Mouse (Mus musculus): ENCODE data around the gene Gm3417.
"Not testable (repeated sequence)": the region's sequence is repeated elsewhere in the genome, so short reads cannot be mapped to it uniquely, and the experiment has no call there.

Gm3417 gene

DNA sequence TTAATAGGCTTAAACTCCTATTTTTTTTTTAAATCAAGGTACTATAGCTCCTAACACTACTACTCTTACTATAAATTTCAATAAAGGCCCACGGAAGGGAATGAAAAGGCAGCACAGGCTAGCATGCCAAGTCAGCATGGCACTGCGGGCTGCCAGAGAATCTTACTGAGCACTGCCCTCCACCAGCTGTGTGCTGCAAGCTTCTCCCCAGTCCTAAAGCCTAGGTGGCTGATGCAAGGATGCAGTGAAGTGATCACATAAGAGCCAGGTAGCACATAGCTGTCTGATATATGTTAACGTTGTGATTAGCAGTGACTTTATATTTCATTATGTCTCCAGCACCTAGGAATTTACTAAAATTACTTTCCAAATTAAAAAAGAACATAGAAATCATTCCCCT is 18.6 kb downstream of the Gm3417 start:
- no peak for DNase-seq (ENCODE audit: extremely low read depth, low read depth, low spot score)

DNA sequence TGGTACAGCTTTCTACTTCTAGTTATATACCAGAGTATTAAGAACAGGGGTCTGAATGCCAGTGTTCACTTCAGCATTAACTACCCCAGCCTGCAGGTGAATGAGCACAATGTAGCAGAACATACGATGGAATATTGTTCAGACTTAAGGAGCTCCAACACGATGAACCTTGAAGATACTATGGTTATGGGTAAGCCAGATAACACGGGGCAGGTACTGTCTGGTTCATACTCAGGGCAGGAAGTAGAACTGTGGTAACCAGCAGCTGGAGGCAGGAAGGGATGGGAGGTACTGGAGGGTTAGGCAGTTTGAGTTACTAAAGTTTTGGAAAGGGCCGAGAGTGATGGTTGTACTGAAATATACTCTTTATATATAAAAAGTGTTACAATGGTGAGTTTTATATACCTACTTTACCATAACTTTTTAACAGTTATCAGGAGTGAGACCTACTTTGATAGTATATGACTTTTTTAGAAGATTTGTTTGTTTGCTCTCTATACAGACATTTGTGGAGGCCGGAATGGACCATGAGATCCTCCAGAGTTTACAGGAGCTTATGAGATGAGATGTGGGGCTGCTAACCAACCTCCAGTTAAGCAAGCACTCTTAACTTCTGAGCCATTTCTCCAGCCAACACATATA is 19.8 kb downstream of the Gm3417 start:
- no peak for DNase-seq (ENCODE audit: extremely low read depth, low read depth, low spot score)

DNA sequence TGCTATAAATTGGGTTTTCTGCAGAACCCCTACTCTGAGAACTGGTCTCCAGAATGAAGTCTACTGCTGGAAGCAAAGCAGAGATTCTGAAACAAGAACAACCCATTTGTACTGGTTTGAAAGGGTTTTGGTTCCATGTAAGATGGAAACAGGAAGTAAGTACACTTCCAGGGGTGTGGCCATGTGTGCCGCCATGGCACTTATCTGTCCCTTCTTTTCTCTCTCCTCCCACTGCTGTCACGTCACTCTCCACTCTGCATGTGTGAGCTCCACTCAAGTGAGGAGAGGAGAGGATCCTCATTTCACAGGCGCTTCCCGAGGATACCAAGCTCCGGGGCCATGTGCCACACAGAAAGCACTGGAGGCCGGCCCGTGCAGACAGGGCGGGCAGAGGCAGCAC is 25.1 kb downstream of the Gm3417 start:
- no peak for DNase-seq (ENCODE audit: extremely low read depth, low read depth, low spot score)

DNA sequence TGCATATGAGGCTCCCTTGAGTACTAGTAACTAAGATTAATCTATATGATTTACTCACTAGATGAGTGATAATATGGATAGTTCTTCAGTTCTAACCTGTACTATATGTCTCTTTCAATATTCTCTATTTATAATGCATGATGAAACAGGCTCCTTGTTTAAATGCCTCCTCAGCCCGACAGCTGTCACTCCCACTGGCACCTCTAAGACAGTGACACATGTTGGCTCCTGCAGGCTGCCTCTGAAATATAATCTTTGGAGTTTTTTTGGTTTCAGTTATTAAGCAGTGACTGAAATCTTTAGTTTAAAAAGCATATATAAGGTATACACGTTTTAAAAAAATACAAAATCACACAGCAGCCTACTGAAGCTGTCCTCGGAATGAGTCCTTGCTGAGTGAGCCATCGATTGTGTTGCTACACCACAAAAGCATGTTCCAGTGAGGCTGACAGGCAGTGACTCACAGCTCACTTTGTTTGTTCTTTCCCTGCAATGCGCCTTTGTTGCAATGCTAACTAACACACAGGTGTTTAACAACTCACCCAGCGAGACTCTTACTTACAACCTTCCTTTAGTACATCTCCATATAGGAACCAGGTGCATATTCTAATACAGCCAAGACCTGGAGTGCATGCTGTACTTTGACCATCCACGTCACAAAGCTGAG is 29.3 kb downstream of the Gm3417 start:
- no peak for DNase-seq (ENCODE audit: extremely low read depth, low read depth, low spot score)

DNA sequence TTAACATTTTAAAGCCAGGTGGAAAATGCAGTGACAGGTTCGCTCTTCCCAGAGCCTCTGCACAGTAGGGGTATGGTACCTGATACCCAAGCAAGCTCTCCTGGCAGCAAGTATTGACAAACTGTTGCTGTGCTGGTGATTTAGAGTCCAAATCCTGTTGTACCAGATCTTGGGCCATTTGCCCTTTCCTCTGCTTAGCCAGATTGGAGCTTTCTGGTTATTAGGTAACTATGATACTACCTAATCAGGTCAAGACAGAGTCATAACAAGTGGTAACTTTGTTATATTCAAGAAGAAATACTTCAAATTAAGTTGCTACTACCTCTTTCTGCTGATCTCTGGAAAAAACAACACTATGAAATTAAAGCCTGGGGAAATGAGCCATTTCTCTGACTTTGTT is 34.0 kb downstream of the Gm3417 start:
- no peak for DNase-seq (ENCODE audit: extremely low read depth, low read depth, low spot score)

DNA sequence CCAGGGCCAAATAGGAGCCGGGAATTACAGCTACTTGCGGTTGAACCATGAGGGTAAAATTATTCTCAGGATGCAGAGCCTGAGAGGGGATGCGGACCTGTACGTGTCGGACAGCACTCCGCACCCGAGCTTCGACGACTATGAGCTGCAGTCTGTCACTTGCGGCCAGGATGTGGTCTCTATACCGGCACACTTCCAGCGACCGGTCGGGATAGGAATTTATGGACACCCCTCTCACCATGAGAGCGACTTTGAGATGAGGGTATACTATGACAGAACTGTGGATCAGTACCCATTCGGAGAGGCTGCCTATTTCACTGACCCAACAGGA is 34.9 kb downstream of the Gm3417 start:
- DNase-seq (ENCODE audit: extremely low read depth, low read depth, low spot score) = no peak

DNA sequence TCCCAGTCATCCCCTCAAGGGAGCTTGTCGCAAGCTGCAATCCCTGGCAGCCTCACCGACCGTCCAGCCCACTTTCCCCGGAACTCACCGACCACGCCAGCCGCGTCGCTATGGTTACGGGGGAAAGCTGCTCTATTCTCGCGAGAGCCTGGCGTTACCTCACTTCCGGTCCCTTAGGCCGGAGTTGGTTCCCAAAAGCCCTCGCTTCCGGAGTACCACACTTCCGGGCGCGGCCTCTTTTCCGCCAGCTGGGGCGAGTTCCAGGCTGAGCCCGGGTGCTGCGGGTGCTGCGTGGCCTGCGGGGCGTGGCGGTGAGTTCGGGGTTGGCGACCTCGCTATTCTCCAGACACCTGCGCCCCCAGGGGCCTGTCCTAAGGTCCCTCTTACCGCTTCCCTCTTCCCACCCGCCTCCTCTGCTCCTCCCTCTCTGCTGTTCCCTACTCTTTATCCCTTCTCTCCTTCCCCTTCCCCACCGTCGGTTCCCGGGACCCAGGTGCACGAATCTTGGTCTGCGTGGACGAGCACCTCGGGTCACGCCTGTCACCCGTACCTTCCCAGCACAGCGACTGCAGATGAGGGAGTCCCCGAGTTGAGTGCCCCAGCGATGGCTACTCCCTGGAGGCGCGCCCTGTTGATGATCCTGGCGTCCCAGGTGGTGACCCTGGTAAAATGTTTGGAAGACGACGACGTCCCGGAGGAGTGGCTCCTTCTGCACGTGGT is 35.4 kb downstream of the Gm3417 start, which contains the start of the genes Wdr27 and 1600012H06Rik:
Gene Wdr27, minus strand, starts transcription at position 150 of the 720 bp plus-strand sequence.
Gene 1600012H06Rik, plus strand, starts transcription at position 176 of the 720 bp plus-strand sequence.
- DNase-seq (ENCODE audit: extremely low read depth, low read depth, low spot score) = no peak

DNA sequence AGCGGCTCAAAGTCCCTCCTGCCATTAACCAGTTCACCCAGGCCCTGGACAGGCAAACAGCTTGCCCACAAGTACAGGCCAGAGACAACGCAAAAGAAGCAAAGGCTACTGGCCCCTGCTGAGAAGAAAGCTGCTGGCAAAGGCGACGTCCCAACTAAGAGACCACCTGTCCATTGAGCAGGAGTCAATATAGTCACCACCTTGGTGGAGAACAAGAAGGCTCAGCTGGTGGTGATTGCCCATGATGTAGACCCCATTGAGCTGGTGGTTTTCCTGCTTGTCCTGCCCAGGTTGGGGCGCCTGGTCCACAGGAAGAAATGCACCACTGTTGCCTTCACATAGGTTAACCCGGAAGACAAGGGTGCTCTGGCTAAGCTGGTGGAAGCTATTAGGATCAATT is 36.4 kb downstream of the Gm3417 start:
- not testable (repeated sequence) for DNase-seq (ENCODE audit: extremely low read depth, low read depth, low spot score)

DNA sequence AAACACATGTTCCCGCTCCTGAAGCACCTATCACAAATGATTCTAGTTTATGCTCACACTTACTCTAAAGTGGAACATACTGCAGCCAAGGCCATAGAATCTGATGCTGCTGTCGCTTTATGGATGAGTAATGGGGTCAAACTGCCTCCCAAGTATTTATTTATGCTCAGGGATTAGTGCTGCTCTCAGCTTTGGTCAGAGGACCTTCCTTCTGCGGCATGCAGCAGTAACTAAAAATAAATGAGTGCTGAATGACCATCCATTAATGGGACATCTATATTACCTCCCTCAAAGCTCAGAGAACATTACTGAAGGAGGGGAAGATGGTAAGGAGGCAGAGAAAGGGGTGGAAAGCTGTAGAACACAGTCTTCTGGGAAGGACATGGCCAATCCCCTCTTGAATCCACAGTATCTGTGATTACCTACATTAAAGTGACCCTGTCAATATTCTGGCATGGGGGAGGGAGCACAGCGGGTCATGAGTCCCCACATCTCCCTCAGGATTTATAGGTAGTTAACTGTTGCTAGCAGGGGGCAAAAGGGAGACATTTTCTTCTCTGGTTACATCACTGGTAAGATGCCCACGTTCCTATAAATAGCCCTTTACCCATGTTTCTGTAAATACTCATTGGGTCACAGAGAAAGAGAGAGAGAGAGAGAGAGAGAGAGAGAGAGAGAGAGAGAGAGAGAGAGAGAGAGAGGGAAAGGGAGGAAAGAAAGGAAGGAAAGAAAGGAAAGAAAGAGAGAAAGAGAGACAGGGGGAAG is 42.6 kb downstream of the Gm3417 start:
- no peak for DNase-seq (ENCODE audit: extremely low read depth, low read depth, low spot score)

DNA sequence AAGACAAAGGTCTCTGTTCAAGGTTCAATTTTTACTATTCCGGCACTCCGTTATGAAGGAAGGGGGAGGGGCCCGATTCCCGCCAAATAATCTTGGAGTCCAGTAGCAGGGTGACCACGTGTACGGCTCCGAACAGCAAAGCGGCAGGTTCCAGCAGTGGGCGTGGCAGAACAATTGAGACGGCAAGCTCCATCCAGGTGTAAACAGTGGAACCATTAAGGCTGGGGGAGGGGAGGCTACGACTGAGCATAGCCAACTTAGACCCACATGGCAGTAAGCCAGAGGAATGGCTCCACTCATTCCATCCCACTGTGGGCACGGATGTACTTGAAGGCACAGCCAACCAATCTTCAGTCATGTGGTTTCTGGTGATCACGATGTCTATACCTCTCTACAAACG is 43.3 kb downstream of the Gm3417 start:
- DNase-seq (ENCODE audit: extremely low read depth, low read depth, low spot score) = not testable (repeated sequence)

DNA sequence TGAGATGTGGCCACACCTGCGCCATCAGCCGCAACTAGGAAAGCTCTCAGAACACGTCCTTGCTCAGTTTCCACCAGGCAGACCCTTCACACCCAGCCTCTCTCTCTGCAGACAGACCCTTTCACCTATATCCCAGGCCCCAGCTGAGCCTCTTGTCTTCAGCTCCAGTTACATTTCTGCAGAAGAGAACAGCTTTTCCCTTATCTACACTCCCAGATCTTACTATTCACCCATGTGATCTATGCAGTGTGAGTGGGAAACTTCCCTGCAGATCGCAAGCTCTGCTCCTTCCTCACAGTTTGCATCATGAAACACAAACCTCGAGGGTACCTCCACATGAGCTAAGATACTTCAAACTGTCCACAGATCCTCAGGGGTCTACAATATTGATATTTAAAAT is 47.1 kb downstream of the Gm3417 start:
- no peak for DNase-seq (ENCODE audit: extremely low read depth, low read depth, low spot score)

DNA sequence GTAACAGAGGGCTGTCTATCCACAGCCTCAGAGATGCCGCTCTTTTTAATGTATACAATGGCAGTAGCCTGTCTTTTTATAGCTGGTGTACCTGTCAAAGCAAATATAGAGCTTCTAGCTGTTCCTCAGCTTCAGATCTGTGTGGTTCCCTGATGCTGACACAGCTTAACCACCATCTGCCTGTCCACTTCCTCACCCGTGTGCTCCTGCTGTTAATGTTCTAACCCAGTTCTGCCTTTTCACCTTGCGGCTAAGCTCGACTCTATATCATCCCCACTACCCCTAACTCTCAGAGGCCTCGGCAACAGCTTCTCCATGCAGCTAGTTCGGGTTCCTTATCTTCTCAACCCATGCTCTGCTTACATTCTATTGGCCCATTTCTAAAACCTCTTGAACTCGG is 47.9 kb downstream of the Gm3417 start:
- no peak for DNase-seq (ENCODE audit: extremely low read depth, low read depth, low spot score)

DNA sequence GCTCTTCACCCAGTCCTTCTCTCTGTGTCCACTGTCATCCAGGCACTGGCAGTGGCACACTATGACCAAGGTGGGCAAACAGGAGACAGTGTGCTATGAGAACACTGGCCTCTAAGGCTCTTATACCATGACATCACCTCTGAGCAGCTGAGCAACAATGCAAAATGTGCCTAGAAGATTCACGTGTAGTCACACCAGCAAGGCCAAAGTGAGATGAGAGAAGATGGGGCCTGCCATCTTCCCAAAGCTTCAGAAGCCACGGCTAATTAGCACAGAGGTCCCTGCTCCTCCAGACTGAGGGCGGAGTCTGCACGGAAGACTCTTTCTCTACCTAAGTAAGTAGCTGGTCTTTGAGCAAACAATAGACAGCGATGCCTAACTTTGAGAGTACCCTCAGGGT is 50.0 kb downstream of the Gm3417 start:
- no peak for DNase-seq (ENCODE audit: extremely low read depth, low read depth, low spot score)

DNA sequence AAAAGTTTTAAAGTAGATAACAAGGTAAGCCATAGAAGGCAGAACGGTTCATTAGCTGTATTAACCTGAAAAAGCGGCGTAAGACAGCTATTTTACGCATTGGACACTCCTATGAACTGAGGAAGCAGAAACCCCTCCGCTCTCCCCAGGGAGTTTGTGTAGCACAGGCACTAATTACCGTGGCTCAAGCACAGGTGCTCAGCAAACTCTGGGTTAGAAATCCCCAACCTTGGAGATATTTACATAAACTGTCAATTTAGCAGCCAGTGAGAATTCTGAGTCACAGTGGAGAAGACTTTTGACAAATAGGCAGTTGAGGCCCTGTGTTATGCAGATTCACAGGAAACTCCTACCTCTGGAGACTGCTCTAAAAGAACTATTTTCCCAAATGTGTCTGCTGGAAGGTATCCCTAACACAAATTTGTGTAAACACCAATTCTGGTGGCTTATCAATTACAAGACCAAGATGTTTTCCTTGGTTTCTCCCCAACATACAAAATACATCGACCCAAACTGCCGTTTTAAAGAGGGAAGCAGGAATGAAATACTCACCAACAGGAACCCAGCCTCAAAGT is 50.9 kb downstream of the Gm3417 start:
- no peak for DNase-seq (ENCODE audit: extremely low read depth, low read depth, low spot score)

DNA sequence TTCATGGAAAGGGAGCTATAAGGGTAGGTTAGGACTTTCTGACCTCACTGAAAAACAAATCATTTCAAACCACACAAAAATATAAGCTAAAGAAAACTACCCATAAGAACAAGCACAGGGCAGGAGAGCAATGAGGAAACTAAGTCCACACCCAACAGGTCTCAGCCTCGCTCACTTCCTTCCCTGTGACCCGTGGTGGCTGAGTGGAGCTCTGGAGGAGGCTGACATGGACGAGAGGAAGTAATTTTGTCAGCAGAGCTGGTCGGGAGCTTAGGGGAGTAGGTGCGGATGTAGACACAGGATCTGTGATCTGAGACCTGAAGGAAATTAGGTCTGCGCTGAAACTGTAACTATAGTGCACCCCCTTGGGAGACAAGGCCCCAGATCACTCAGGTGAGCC is 57.0 kb downstream of the Gm3417 start:
- DNase-seq (ENCODE audit: extremely low read depth, low read depth, low spot score) = no peak

DNA sequence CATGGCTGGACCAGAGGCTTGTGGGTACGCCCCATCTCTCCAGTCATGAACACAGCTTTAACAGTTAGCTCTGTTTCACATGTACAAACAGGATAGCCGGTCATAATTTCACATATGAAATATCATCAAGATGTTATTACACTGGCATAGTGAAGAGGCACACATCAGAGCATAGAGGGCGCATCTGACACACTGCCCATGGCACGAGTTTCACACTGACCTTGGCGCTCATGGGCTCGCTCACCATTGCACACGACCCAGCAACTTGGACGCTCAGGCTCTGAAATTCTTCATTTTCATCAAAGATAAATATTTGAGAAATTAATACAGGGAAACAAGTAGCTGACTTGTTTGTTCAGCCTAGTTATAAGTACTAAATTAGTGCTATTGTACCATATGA is 60.7 kb downstream of the Gm3417 start:
- no peak for DNase-seq (ENCODE audit: extremely low read depth, low read depth, low spot score)

DNA sequence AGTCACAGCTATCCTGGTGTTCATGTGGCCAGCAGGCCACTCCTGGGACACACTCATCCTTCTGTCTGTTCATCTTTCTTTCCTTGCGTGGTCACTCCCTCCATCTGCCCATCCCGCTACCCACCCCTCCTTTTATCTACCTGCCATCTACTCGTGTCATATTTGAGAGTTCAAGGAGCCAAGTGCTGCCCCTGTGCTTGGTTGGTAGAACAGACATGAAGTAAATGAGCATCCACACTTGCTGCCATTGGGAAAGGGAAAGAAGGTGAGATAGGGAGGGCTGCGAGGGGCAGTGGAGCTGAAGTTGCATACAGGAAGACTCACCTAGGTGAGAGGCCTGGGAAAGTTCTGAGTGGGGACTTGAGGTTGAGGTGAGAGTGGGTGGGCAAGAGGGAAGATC is 64.2 kb downstream of the Gm3417 start:
- no peak for DNase-seq (ENCODE audit: extremely low read depth, low read depth, low spot score)

All from fat pad, adult 2 months (tissue).